Mouse (Mus musculus) left cerebral cortex, adult 2 months (tissue): Measurements from ENCODE around the gene L3mbtl3. TPM values are rescaled to one million over a fixed set of nuclear protein-coding genes. Genes with fewer than 3 reads are reported as not detected.

Experiments
- DNase-seq, 2 experiments: peaks; one replicate each; pipeline ENCODE4 v3.0.0; 2021 to 2022; ENCODE audit warnings: low spot score in 2 of 2, mixed read lengths in 1 of 2; ENCODE audit errors: extremely low spot score in 1 of 2
- H3K27ac ChIP-seq: fragments of 200-600 bp; 2 replicates; pipeline ENCODE4 v1.8.1; 2022
- H3K4me3 ChIP-seq: fragments of 200-600 bp; 2 replicates; pipeline ENCODE4 v1.8.1; 2022
- CTCF ChIP-seq: fragments of 200-600 bp; IDR thresholded peaks from 2 replicates; pipeline ENCODE4 v1.8.1; 2022; ENCODE audit warnings: antibody characterized with exemption, mild to moderate bottlenecking, moderate library complexity
- intact Hi-C: fragments of 180-260 bp; cut with DNase I; formaldehyde crosslinking; loops from one replicate; pipeline ENCODE4 v1.15.1; 2025
- microRNA-seq, 2 experiments: library from miRNA; unstranded; fragments of <30 nt; microRNA quantifications; one replicate each; pipeline ENCODE4 v1.2.0; 2021
- total RNA-seq, 2 experiments: library from RNA; stranded (reverse); gene quantifications; 2 replicates each; pipeline ENCODE4 v1.2.3; 2021

Gene L3mbtl3
- total RNA-seq, 2 experiments from 2014 or later: 24.5 to 29.9 TPM

DNA sequence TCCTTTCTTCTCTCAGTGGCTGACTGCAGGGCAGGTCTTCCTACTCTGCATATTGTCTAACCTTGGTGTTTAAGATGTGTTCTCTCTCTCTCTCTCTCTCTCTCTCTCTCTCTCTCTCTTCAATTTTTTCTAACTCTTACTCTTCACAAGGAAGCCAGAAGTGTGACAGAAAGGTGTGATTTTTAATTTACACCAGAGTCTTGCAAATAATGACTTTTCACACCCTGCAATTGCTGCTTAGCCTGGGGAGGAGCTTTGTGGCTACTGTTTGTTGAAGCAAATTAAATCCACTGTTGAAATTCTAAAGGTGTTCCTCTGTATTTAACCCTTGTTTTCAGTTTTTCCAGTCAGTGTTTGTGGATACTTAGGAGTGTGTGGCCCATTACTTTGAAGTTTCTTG is 147.6 kb downstream of the L3mbtl3 start:
- no peak for TF ChIP-seq CTCF
- H3K4me3 ChIP-seq: no peak overlapping the region
- DNase-seq: no peak
- intact Hi-C loops: no loop called here
- no peak overlapping the region for H3K27ac ChIP-seq

DNA sequence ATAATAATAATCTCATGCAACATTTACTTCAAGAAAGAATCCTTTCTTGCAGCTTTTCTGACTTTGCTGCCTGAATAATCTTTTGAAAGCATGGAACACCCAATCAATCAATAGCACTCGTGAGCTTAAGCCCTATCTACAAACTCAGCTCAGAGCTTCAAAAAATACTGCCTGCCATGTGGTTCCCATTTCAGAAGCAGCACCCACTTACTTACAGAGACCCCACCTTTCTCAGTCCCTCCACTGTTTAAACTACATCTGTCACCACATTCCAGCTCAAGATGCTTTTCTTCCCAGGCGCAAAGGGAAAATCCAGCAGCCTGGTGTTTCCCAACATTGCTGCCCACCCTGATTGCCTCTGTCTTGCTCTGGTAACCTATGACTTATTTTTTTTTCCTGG is 149.0 kb downstream of the L3mbtl3 start:
- intact Hi-C loops: no loop called here
- no peak for DNase-seq
- TF ChIP-seq CTCF: no peak
- Histone ChIP-seq H3K4me3 (no peak overlapping the region), H3K27ac (no peak overlapping the region)

DNA sequence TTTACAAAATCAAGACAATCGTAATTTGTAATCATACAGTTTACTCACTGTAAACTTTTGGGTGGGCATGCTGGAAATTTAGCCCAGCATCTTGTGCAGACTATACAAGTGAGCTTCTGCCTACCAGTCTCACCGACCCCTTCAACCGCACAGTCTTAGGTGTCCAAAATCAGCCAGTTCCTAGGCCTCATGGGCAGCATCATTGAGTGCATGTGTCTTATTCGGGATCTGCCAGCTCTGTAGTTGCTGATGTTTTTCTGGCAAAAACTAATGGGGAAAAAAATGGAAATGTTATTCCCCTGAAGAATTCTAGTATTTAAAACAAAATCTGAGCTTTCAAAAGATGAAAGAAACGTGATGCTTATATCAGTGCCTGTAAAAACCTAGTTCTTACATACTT is 149.5 kb downstream of the L3mbtl3 start:
- intact Hi-C loops: no loop called here
- Histone ChIP-seq H3K27ac (no peak overlapping the region), H3K4me3 (no peak overlapping the region)
- TF ChIP-seq CTCF: no peak
- DNase-seq: no peak

Small RNA genes lying within 50 kb of the gene (microRNA-seq; reads per million reads assigned to microRNA genes)
- 0 reads per million in 2 experiments for gene Gm27754

Other genes with a start within 250 kb of the L3mbtl3 start
- 1 to 10 TPM; 2.1 to 2.2 TPM for gene Samd3, start 146.3 kb downstream of the L3mbtl3 start, total RNA-seq